Mouse (Mus musculus) adipose tissue, adult 10 weeks (tissue): ENCODE data around the gene Cybb. TPM values are rescaled to one million over a fixed set of nuclear protein-coding genes. Genes with fewer than 3 reads are reported as not detected.

Source experiments
- polyA plus RNA-seq: library from polyadenylated mRNA; stranded (reverse); fragments of 350-450 nt; fragmentation: Illumina TruSeq; extraction: RNeasy Lipid Tissue Mini Kit (QIAGEN cat#74804); gene quantifications from one replicate; pipeline ENCODE4 v1.2.3, GENCODE M21; 2014; ENCODE audit warnings: low read depth, low replicate concordance

Gene Cybb
- 11.1 TPM for polyA plus RNA-seq

DNA sequence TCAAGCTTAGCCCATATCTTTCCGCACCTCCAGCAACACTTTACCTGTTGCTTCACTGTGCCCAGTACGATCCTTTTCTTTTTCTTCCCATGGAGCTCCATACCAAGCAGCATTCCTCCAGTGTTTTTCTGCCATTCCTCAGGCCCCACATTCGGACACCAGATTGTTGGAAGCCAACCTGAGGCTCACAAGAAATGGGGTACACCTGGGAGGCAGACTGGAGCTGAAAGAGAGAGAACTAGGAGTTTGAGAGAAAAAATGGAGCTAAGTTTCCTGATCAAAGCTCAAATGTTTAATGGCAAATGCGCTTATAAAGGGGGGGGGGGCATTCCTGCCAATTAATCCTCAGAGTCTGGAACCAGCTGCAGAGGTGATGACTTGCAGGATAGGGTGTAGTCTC lies at the start of gene Cybb:
Gene Cybb, minus strand, starts transcription at position 101 of the 400 bp plus-strand sequence.

Other genes starting within 250 kb of the Cybb start
- not detected for gene Gm14862, start 230.9 kb downstream of the Cybb start, polyA plus RNA-seq
- 6.2 TPM for gene Xk, start 215.0 kb downstream of the Cybb start, polyA plus RNA-seq
- gene H2al1m, start 204.0 kb downstream of the Cybb start, polyA plus RNA-seq: 1.9 TPM
- not detected for gene H2al1k, start 137.1 kb downstream of the Cybb start, polyA plus RNA-seq
- gene H2al1o, start 84.6 kb upstream of the Cybb start, polyA plus RNA-seq: not detected
- 102 TPM for gene Dynlt3, start 175.2 kb upstream of the Cybb start, polyA plus RNA-seq